Mouse (Mus musculus) heart, postnatal 10 days (tissue): ENCODE results near the gene 5430427O19Rik. TPM values are rescaled to one million over a fixed set of nuclear protein-coding genes. Genes with fewer than 3 reads are reported as not detected.

Experiments used
- total RNA-seq, 2 experiments: library from RNA; stranded (reverse); gene quantifications; 2 replicates each; pipeline ENCODE4 v1.2.3; 2021

The 5430427O19Rik gene
- total RNA-seq, 2 experiments from 2014 or later = 0.17 TPM; not detected in 1

Other genes with a start within 250 kb of the 5430427O19Rik start
- gene Gk, start 93.5 kb upstream of the 5430427O19Rik start, total RNA-seq = 10 to 100 TPM; 44.5 to 56.1 TPM
- not detected for gene Samt3, start 173.8 kb downstream of the 5430427O19Rik start, total RNA-seq